Mouse (Mus musculus) myocyte (in vitro differentiated cells): ENCODE data around the gene Mbtps1.

ENCODE experiments used
- CEBPB ChIP-seq: IDR thresholded peaks from 2 replicates; pipeline ENCODE4 v1.6.1; 2011; ENCODE audit warnings: mild to moderate bottlenecking, moderate library complexity; ENCODE audit not compliant: poor library complexity, insufficient read depth, severe bottlenecking
- E2F4 ChIP-seq: IDR thresholded peaks from one replicate; pipeline ENCODE4 v1.6.1; 2011; ENCODE audit warnings: mild to moderate bottlenecking, control low read depth, moderate library complexity; ENCODE audit not compliant: insufficient read depth
- MAX ChIP-seq: IDR thresholded peaks from one replicate; pipeline ENCODE4 v1.6.1; 2011; ENCODE audit warnings: low read depth, mild to moderate bottlenecking, control low read depth
- MYOD1 ChIP-seq, 3 experiments: IDR thresholded peaks; one replicate each; pipeline ENCODE4 v1.6.1; 2011; ENCODE audit warnings: control low read depth in 2 of 3, low read depth in 2 of 3, mild to moderate bottlenecking in 2 of 3, moderate library complexity in 1 of 3; ENCODE audit not compliant: insufficient read length in 2 of 3, control insufficient read depth in 1 of 3
- POLR2A ChIP-seq: IDR thresholded peaks from one replicate; pipeline ENCODE4 v1.6.1; 2011; ENCODE audit warnings: low read depth, mild to moderate bottlenecking, control low read depth, moderate library complexity; ENCODE audit not compliant: insufficient read length
- POLR2AphosphoS2 ChIP-seq: IDR thresholded peaks from one replicate; pipeline ENCODE4 v1.6.1; 2011; ENCODE audit warnings: low read depth, control low read depth; ENCODE audit not compliant: insufficient read length
- REST ChIP-seq: IDR thresholded peaks from one replicate; pipeline ENCODE4 v1.6.1; 2011; ENCODE audit warnings: mild to moderate bottlenecking, control low read depth, moderate library complexity; ENCODE audit not compliant: insufficient read depth, insufficient read length
- TCF12 ChIP-seq: IDR thresholded peaks from one replicate; pipeline ENCODE4 v1.6.1; 2011; ENCODE audit warnings: mild to moderate bottlenecking, control low read depth; ENCODE audit not compliant: poor library complexity, insufficient read depth, severe bottlenecking

- no peak for TF ChIP-seq MAX
- no peak for TF ChIP-seq REST
- TF ChIP-seq TCF12: no peak
- TF ChIP-seq E2F4: no peak
- TF ChIP-seq POLR2A: no peak
- no peak for TF ChIP-seq CEBPB
- TF ChIP-seq POLR2AphosphoS2: no peak
- TF ChIP-seq MYOD1 (IDR thresholded peaks at IDR 0.05; ENCODE audit: control insufficient read depth in 1 of 3, insufficient read length in 2 of 3, low read depth in 2 of 3): no peak
These were observed 29.8 kb downstream of the Mbtps1 start for GRCm38 (mm10) chr8:119528762-119529161.
